ENCODE assay signal across 8 mouse cellular contexts in genomic region chr4:142474018-142474417, GRCm38 (mm10).
A peak's percentile ranks its signal among the peaks of the same experiment; 100 is the strongest.
DNase-seq lines count a peak whose midpoint lies in the region; ATAC-seq and TF ChIP-seq lines count a peak whose summit lies in the region.

No protein-coding gene starts in this region.

- WGBS in midbrain, postnatal 0 days: 23% methylated on average over 12 of the region's 12 CpGs
- 92% methylated on average over 12 of the region's 12 CpGs for WGBS in thymus, adult 2 months

- peak overlapping the region; percentile 23; the same call in 1 of the 2 replicates for H3K4me3 ChIP-seq in midbrain, postnatal 0 days (ENCODE audit: low read depth, low read length)
- no peak overlapping the region for H3K4me3 ChIP-seq in thymus, adult 2 months (ENCODE audit: control insufficient read depth, insufficient read depth, low read length)

- peak; percentile 7 to 9 for DNase-seq in heart, postnatal 36 days
- no peak for DNase-seq in heart, adult 8-10 months (ENCODE audit: low spot score)
- DNase-seq in adrenal gland, postnatal 36 days: peak; percentile 71 to 75
- DNase-seq in left cerebral cortex, adult 11 months (ENCODE audit: low spot score): peak; percentile 49
- peak; percentile 80 for DNase-seq in midbrain, postnatal 0 days (ENCODE audit: low spot score)
- no peak for DNase-seq in thymus, adult 2 months
- no peak for DNase-seq in thymus, adult 18-20 months

- no peak for TF ChIP-seq POLR2A in thymus, adult 2 months (IDR thresholded peaks at IDR 0.05; ENCODE audit: control insufficient read depth, extremely low read depth, insufficient read depth, low read length, poor library complexity)

- no peaks in the 10 kb centered on the region for H3K27me3 ChIP-seq in midbrain, postnatal 0 days (ENCODE audit: insufficient read depth, low read length)
- no peaks in the 10 kb centered on the region for H3K27me3 ChIP-seq in thymus, adult 2 months (ENCODE audit: control insufficient read depth, insufficient read depth, low read length)

- H3K4me1 ChIP-seq in midbrain, postnatal 0 days (ENCODE audit: insufficient read depth, low read length): peaks cover 4% of the 10 kb centered on the region; the same call in 1 of the 2 replicates
- H3K4me1 ChIP-seq in thymus, adult 2 months (replicated peaks; ENCODE audit: control insufficient read depth, insufficient read depth, low read length): no peaks in the 10 kb centered on the region

- no peak overlapping the region; the same call in 1 of the 2 replicates for H3K9ac ChIP-seq in midbrain, postnatal 0 days (replicated peaks; ENCODE audit: low read length, poor library complexity, severe bottlenecking)

- no peak for TF ChIP-seq CTCF in midbrain, postnatal 0 days (IDR thresholded peaks at IDR 0.05)
- no peak for TF ChIP-seq CTCF in thymus, adult 2 months (IDR thresholded peaks at IDR 0.05; ENCODE audit: borderline replicate concordance, control insufficient read depth, extremely low read depth, insufficient read depth, low read length, poor library complexity)

- H3K27ac ChIP-seq in midbrain, postnatal 0 days (ENCODE audit: low read depth, low read length): no peak overlapping the region
- H3K27ac ChIP-seq in thymus, adult 2 months (ENCODE audit: control insufficient read depth, insufficient read depth, low read length): no peak overlapping the region

- peak overlapping the region; percentile 65 for H3K4me2 ChIP-seq in midbrain, postnatal 0 days (ENCODE audit: low read depth, low read length, poor library complexity, severe bottlenecking)

- ATAC-seq in frontal cortex, adult (ENCODE audit: low TSS enrichment): peak; percentile 58
- no peak for ATAC-seq in midbrain, postnatal 0 days (ENCODE audit: low FRiP score)

- H3K36me3 ChIP-seq in midbrain, postnatal 0 days (ENCODE audit: insufficient read depth, low read length): no peaks in the 10 kb centered on the region
- H3K36me3 ChIP-seq in thymus, adult 2 months (ENCODE audit: control insufficient read depth, insufficient read depth, low read length): no peaks in the 10 kb centered on the region

- intact Hi-C loops in heart, postnatal 36 days (cut with DNase I): no loop called here

- no peaks in the 10 kb centered on the region for H3K9me3 ChIP-seq in midbrain, postnatal 0 days (ENCODE audit: low read length)

Comparison
In these comparisons a context has a peak if more than half of its experiments do, and no peak if none do; other contexts are left out.
1. DNase-seq: peak in heart, postnatal 36 days (2 of 2), adrenal gland, postnatal 36 days (2 of 2), left cerebral cortex, adult 11 months (single experiment) and midbrain, postnatal 0 days (single experiment); none in heart, adult 8-10 months (single experiment), thymus, adult 2 months (single experiment) and thymus, adult 18-20 months (0 of 2).